Mouse (Mus musculus): Measurements from ENCODE around the gene Dpyd. TPM values are rescaled to one million over a fixed set of nuclear protein-coding genes. Genes with fewer than 3 reads are reported as not detected.

Gene Dpyd
- polyA plus RNA-seq, 2 experiments, result 1.6 to 2.4 TPM

DNA sequence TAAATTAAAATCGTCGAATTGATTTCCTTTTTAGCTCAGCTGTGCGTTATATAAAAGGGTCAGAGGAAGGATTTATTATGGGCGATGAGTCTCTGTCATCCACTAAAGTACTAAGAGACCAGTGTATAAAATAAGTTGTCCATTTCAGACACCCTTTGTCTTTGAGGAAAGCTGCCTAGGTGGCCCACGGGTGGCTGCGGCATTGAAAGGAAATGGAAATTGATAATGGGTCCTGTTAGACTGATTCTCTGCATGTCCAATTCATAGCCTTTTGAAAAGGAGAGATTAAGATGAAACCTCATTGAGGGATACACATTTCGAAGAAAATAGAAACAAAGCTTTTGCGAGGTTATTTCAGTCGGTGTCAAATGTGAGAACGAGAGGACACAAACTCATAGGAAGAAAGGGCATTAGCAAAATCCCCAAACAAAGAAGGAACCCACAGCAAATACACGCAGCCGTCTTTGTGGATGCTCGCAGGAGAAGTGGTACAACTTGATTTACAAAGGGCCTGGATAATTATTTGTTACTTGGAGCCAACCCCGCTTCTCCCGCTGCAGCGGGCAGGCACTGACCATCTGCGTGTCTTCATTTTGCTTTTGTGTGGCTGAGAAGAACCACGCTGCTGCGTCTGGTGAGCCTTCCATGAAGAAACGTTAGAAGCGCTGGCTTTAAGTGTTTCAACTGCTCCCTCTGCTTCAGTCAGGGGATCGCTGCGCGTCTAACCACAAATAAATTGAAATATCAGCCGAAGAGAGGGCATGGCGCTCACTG is 825.6 kb downstream of the Dpyd start:
- Histone ChIP-seq H3K4me1 (replicated peaks; ENCODE audit: control insufficient read depth in 2 of 2, insufficient read depth in 2 of 2, low read length in 1 of 2) (no peaks in the 10 kb centered on the region), H3K9me3 (ENCODE audit: control insufficient read depth, low read length) (no peaks in the 10 kb centered on the region), H3K4me2 (ENCODE audit: low read depth) (no peak overlapping the region), H3K9ac (replicated peaks) (no peak overlapping the region), H3K27ac (no peak overlapping the region), H3K27me3 (ENCODE audit: control insufficient read depth, insufficient read depth, low read length) (no peaks in the 10 kb centered on the region), H3K4me3 (ENCODE audit: insufficient read depth in 1 of 2, low read depth in 2 of 2, low read length in 2 of 2) (no peak overlapping the region), H3K36me3 (replicated peaks; ENCODE audit: control insufficient read depth, insufficient read depth, low read depth) (no peaks in the 10 kb centered on the region)
- 78% methylated on average over 26 of the region's 26 CpGs for WGBS (ENCODE audit: insufficient replicate concordance)
- DNase-seq (ENCODE audit: low read depth in 3 of 3, low spot score in 3 of 3) (no peak), ATAC-seq (ENCODE audit: insufficient read depth) (no peak)
- TF ChIP-seq EP300 (IDR thresholded peaks at IDR 0.05; ENCODE audit: low read depth) (no peak), CTCF (IDR thresholded peaks at IDR 0.05; ENCODE audit: low read depth) (no peak)

DNA sequence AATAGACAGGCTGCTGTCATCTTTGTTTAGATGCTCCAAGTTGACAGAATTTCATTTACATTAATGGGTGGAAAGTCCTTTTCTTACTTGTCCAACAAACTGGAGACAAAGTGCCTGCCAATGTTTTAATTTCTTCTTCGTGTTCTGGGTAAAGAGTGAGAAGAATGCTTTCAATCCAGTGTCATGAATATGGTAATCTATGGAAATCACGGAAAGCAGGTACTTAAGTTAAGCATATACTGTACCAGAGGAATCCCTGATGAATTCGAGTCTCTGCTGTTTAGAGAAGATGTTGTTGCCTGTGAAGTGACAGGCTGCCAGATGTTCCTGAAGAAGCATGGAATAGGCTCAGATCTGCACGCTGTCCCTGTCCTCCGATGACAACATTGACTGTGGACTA is 835.3 kb downstream of the Dpyd start:
- TF ChIP-seq CTCF (IDR thresholded peaks at IDR 0.05; ENCODE audit: low read depth), result no peak
- no peak for TF ChIP-seq EP300 (IDR thresholded peaks at IDR 0.05; ENCODE audit: low read depth)
- Histone ChIP-seq H3K9ac (replicated peaks) (no peak overlapping the region), H3K4me3 (ENCODE audit: insufficient read depth in 1 of 2, low read depth in 2 of 2, low read length in 2 of 2) (no peak overlapping the region), H3K4me2 (ENCODE audit: low read depth) (no peak overlapping the region), H3K27ac (no peak overlapping the region), H3K36me3 (replicated peaks; ENCODE audit: control insufficient read depth, insufficient read depth, low read depth) (no peaks in the 10 kb centered on the region), H3K27me3 (ENCODE audit: control insufficient read depth, insufficient read depth, low read length) (no peaks in the 10 kb centered on the region), H3K9me3 (ENCODE audit: control insufficient read depth, low read length) (no peaks in the 10 kb centered on the region), H3K4me1 (replicated peaks; ENCODE audit: control insufficient read depth in 2 of 2, insufficient read depth in 2 of 2, low read length in 1 of 2) (no peaks in the 10 kb centered on the region)
- DNase-seq (ENCODE audit: low read depth in 3 of 3, low spot score in 3 of 3) (no peak), ATAC-seq (ENCODE audit: insufficient read depth) (no peak)
- WGBS (ENCODE audit: insufficient replicate concordance), result 49% methylated on average over 5 of the region's 5 CpGs

DNA sequence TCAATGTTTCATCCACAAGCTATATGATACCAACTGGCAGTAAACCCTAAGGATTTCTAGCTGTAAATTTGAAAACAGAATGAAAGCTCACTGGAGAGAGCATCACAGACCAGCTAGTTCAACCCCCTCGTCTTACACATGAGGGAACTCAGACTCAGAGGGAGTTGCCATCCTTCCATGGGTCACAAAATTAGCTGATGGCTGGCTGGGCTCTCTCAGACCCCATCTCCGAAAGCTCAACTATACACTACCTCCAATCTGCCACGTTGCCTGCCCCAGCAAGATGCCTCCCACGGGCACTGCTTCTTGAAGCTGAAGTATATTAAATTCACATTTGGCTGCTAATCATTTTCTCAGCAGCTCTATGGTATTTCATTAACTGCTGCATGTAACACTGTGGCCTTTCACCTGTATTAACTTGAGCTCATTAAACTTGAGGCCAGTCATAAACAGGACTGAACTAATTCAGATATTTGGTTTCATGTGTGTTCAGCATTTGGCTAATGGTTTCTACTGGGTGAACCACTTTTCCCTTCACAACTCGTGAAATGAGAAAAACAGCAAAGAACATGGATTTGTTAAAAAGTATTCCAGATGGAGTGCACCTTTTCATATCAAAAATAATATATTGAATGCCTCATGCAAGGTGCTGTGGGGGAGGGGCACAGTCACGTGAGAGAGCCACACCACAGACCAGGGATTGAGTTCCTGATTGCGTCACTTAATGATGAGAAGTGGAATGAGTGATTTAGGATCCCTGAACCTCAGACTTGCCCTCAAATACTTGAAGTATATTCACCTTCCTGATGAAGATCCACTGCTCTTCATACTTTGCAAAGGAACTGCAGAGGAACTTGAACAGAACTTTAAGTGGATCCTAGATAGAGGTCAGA is 841.2 kb downstream of the Dpyd start:
- ATAC-seq (ENCODE audit: insufficient read depth) (no peak), DNase-seq (ENCODE audit: low read depth in 3 of 3, low spot score in 3 of 3) (no peak)
- Histone ChIP-seq H3K9ac (replicated peaks) (no peak overlapping the region), H3K27ac (no peak overlapping the region), H3K4me2 (ENCODE audit: low read depth) (no peak overlapping the region), H3K36me3 (replicated peaks; ENCODE audit: control insufficient read depth, insufficient read depth, low read depth) (no peaks in the 10 kb centered on the region), H3K9me3 (ENCODE audit: control insufficient read depth, low read length) (no peaks in the 10 kb centered on the region), H3K4me1 (replicated peaks; ENCODE audit: control insufficient read depth in 2 of 2, insufficient read depth in 2 of 2, low read length in 1 of 2) (no peaks in the 10 kb centered on the region), H3K4me3 (ENCODE audit: insufficient read depth in 1 of 2, low read depth in 2 of 2, low read length in 2 of 2) (no peak overlapping the region), H3K27me3 (ENCODE audit: control insufficient read depth, insufficient read depth, low read length) (no peaks in the 10 kb centered on the region)
- 48% methylated on average over 7 of the region's 7 CpGs for WGBS (ENCODE audit: insufficient replicate concordance)
- TF ChIP-seq CTCF (IDR thresholded peaks at IDR 0.05; ENCODE audit: low read depth) (no peak), EP300 (IDR thresholded peaks at IDR 0.05; ENCODE audit: low read depth) (no peak)

DNA sequence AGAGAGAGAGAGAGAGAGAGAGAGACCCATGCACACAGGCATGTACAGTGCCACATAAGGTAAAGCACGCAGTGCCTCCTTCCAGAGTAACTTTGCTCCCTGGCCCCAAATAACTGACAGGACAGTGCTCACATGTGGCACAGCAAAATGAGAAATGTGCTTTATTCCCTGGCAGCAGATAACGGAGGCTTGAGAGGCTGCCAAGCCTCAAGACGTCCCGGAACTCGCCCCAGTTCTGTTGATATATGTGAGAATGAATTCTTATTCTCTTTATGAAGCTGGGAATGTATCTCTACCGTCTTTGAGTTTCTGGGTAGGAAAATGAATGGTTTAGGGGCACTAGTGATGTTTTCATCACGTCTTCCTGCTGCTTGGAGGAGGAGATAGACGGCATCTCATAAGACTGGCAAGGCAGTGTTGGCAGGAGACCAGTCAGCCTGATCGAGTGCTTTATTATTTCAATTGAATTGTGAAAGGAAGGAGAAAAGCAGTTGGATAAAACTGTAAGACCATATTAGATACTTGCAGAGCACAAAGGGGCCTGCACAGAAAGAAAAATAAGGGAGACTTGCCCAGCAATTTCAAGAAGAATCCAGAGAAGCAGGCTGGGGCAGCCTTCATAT is 857.3 kb downstream of the Dpyd start:
- DNase-seq (ENCODE audit: low read depth in 3 of 3, low spot score in 3 of 3), result no peak
- no peaks in the 10 kb centered on the region for H3K27me3 ChIP-seq (ENCODE audit: control insufficient read depth, insufficient read depth, low read length)
- no peak for ATAC-seq (ENCODE audit: insufficient read depth)
- no peak for TF ChIP-seq CTCF (IDR thresholded peaks at IDR 0.05; ENCODE audit: low read depth)
- TF ChIP-seq EP300 (IDR thresholded peaks at IDR 0.05; ENCODE audit: low read depth), result no peak
- no peaks in the 10 kb centered on the region for H3K4me1 ChIP-seq (replicated peaks; ENCODE audit: control insufficient read depth in 2 of 2, insufficient read depth in 2 of 2, low read length in 1 of 2)
- no peaks in the 10 kb centered on the region for H3K36me3 ChIP-seq (replicated peaks; ENCODE audit: control insufficient read depth, insufficient read depth, low read depth)
- no peak overlapping the region for H3K9ac ChIP-seq (replicated peaks)
- H3K4me3 ChIP-seq (ENCODE audit: insufficient read depth in 1 of 2, low read depth in 2 of 2, low read length in 2 of 2), result no peak overlapping the region
- 58% methylated on average over 9 of the region's 9 CpGs for WGBS (ENCODE audit: insufficient replicate concordance)
- H3K9me3 ChIP-seq (ENCODE audit: control insufficient read depth, low read length), result no peaks in the 10 kb centered on the region
- H3K27ac ChIP-seq, result no peak overlapping the region
- no peak overlapping the region for H3K4me2 ChIP-seq (ENCODE audit: low read depth)

DNA sequence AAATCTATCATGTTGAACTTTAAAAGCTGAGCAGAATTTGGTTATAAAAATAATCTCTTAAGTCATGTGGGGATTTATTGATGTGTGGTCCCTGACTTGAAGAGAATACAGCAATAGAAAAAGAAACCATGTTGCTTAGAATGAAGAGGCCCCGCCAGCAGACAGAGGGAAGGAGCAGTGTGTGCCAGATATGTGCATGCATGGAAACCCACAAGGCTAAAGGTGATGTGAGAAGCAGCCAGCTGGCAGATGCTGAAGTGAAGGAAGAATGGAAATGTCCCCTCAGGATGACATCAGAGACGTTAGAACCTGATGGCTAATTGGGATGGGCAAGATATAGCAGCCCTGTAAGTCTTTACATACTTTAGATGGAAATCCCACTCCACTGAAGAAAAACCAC is 857.8 kb downstream of the Dpyd start:
- no peak for ATAC-seq (ENCODE audit: insufficient read depth)
- WGBS (ENCODE audit: insufficient replicate concordance), result 58% methylated on average over 2 of the region's 2 CpGs

More for the DNA sequence above, 857.8 kb downstream of the Dpyd start:
- Histone ChIP-seq H3K4me1 (replicated peaks; ENCODE audit: control insufficient read depth in 2 of 2, insufficient read depth in 2 of 2, low read length in 1 of 2) (no peaks in the 10 kb centered on the region), H3K9ac (replicated peaks) (no peak overlapping the region), H3K4me3 (ENCODE audit: insufficient read depth in 1 of 2, low read depth in 2 of 2, low read length in 2 of 2) (no peak overlapping the region), H3K27me3 (ENCODE audit: control insufficient read depth, insufficient read depth, low read length) (no peaks in the 10 kb centered on the region), H3K27ac (no peak overlapping the region), H3K36me3 (replicated peaks; ENCODE audit: control insufficient read depth, insufficient read depth, low read depth) (no peaks in the 10 kb centered on the region), H3K4me2 (ENCODE audit: low read depth) (no peak overlapping the region), H3K9me3 (ENCODE audit: control insufficient read depth, low read length) (no peaks in the 10 kb centered on the region)
- DNase-seq (ENCODE audit: low read depth in 3 of 3, low spot score in 3 of 3), result no peak
- TF ChIP-seq CTCF (IDR thresholded peaks at IDR 0.05; ENCODE audit: low read depth), result no peak
- TF ChIP-seq EP300 (IDR thresholded peaks at IDR 0.05; ENCODE audit: low read depth), result no peak
